Comparison of ENCODE assay signal across 18 mouse cellular contexts in genomic region chr12:49394836-49395235, GRCm38 (mm10). TPM values are rescaled to one million over a fixed set of nuclear protein-coding genes. Genes with fewer than 3 reads are reported as not detected.
DNase-seq lines count a peak whose midpoint lies in the region; ATAC-seq lines count a peak whose summit lies in the region.
"Had no signal": no experiment of that assay in that cellular context is flagged by ENCODE, and none has a peak within 500 bp of the region (broad histone marks: within the 10 kb centered on the region; RNA-seq: fewer than 3 reads in every experiment).

No protein-coding gene starts in this region.

- peaks cover 17% of the 10 kb centered on the region for H3K36me3 ChIP-seq in forebrain, embryonic 13.5 days (ENCODE audit: poor library complexity, severe bottlenecking)
- H3K36me3 ChIP-seq: lung, embryonic 15.5 days had no signal

- ATAC-seq in forebrain, embryonic 13.5 days, result peak; percentile 48

- peak; percentile 35 to 63 for DNase-seq in layer of hippocampus, postnatal 10 days (ENCODE audit: low spot score in 2 of 2)
- DNase-seq in layer of hippocampus, adult 9-10 months (ENCODE audit: low spot score), result no peak
- peak; percentile 42 for DNase-seq in right cerebral cortex, postnatal 25 days
- DNase-seq in right cerebral cortex, postnatal 4 days, result no peak
- DNase-seq in Muller cell, postnatal 12 days (ENCODE audit: inconsistent ontology term), result no peak
- DNase-seq in cerebellum, adult 9-11 months, result no peak
- DNase-seq in cerebellum, postnatal 36 days, result no peak
- DNase-seq: adrenal gland, postnatal 14 days; cerebellum, postnatal 25 days; heart, adult 18-20 months had no signal

- no peaks in the 10 kb centered on the region; the same call in 1 of the 2 replicates for H3K27me3 ChIP-seq in forebrain, embryonic 13.5 days

- peak overlapping the region; percentile 69 for H3K4me2 ChIP-seq in forebrain, embryonic 13.5 days
- H3K4me2 ChIP-seq: lung, embryonic 15.5 days had no signal

- no peaks in the 10 kb centered on the region for H3K9me3 ChIP-seq in forebrain, embryonic 13.5 days (replicated peaks)
- H3K9me3 ChIP-seq: lung, embryonic 15.5 days had no signal

- H3K9ac ChIP-seq in forebrain, embryonic 13.5 days, result peak overlapping the region; percentile 84
- H3K9ac ChIP-seq: lung, embryonic 15.5 days had no signal

- H3K4me1 ChIP-seq in forebrain, embryonic 13.5 days, result peaks cover 16% of the 10 kb centered on the region

- WGBS in forebrain, embryonic 13.5 days, result 1% methylated on average over 17 of the region's 17 CpGs

- peak overlapping the region; percentile 46 for H3K4me3 ChIP-seq in forebrain, embryonic 13.5 days
- H3K4me3 ChIP-seq: lung, embryonic 15.5 days; megakaryocyte, embryonic 14.5 days had no signal

- peak overlapping the region; percentile 95 for H3K27ac ChIP-seq in forebrain, embryonic 13.5 days
- H3K27ac ChIP-seq: lung, embryonic 15.5 days had no signal

RNA-seq across cellular contexts. Expression of gene Gm43517, which starts 9.9 kb away (rescaled TPM):
- 10 to 100 TPM; 14.5 to 17.7 TPM for total RNA-seq in layer of hippocampus, postnatal 10 days (2021)
- polyA plus RNA-seq in forebrain, embryonic 13.5 days (2015; fragmentation: Nextera tagmentation; extraction: Ambion mirVana), result 1.9 and 2.4 TPM in 2 replicates
- total RNA-seq: adrenal gland, postnatal 14 days; ES-E14; heart, adult 18-20 months; liver, adult 2 months had no signal
- polyA plus RNA-seq: C2C12; heart, embryonic 16.5 days; kidney, embryonic 14.5 days; liver, adult 2 months; lung, embryonic 15.5 days had no signal

RNA-seq across cellular contexts. Expression of gene Foxg1, which starts 12.4 kb away (rescaled TPM):
- total RNA-seq in layer of hippocampus, postnatal 10 days (2021), result 100 to 1,000 TPM; 182 to 209 TPM
- polyA plus RNA-seq in forebrain, embryonic 13.5 days (2015; fragmentation: Nextera tagmentation; extraction: Ambion mirVana), result 76.5 and 98.6 TPM in 2 replicates
- total RNA-seq: adrenal gland, postnatal 14 days; heart, adult 18-20 months; liver, adult 2 months had no signal
- polyA plus RNA-seq: C2C12; kidney, embryonic 14.5 days; liver, adult 2 months had no signal

Comparison
In these comparisons a context has a peak if more than half of its experiments do, and no peak if none do; other contexts are left out.
1. DNase-seq: peak in layer of hippocampus, postnatal 10 days (2 of 2) and right cerebral cortex, postnatal 25 days (single experiment); none in layer of hippocampus, adult 9-10 months (single experiment), right cerebral cortex, postnatal 4 days (single experiment), Muller cell, postnatal 12 days (single experiment), cerebellum, adult 9-11 months (single experiment) and cerebellum, postnatal 36 days (0 of 2).